ENCODE assay signal across 11 mouse cellular contexts in genomic region chr17:72947111-72947859, GRCm38 (mm10). TPM values are rescaled to one million over a fixed set of nuclear protein-coding genes. Genes with fewer than 3 reads are reported as not detected.
DNase-seq lines count a peak whose midpoint lies in the region; ATAC-seq and TF ChIP-seq lines count a peak whose summit lies in the region.
"Had no signal": no experiment of that assay in that cellular context is flagged by ENCODE, and none has a peak within 500 bp of the region (broad histone marks: within the 10 kb centered on the region; RNA-seq: fewer than 3 reads in every experiment).

No protein-coding gene starts in this region.

- no peaks in the 10 kb centered on the region for H3K27me3 ChIP-seq in spleen, adult 2 months (ENCODE audit: control insufficient read depth, insufficient read depth, low read length)
- H3K27me3 ChIP-seq: neural tube, embryonic 13.5 days had no signal

- H3K27ac ChIP-seq in spleen, adult 2 months (ENCODE audit: insufficient read depth, low read length): peak overlapping the region; percentile 36
- H3K27ac ChIP-seq in embryonic fibroblast, embryonic 13.5 days (ENCODE audit: insufficient read depth, low read length): peak overlapping the region; percentile 88
- H3K27ac ChIP-seq: neural tube, embryonic 13.5 days had no signal

- H3K36me3 ChIP-seq in spleen, adult 2 months (ENCODE audit: control insufficient read depth, insufficient read depth, low read length): no peaks in the 10 kb centered on the region
- H3K36me3 ChIP-seq: G1E had no signal

- no peak for TF ChIP-seq POLR2A in spleen, adult 2 months (IDR thresholded peaks at IDR 0.05; ENCODE audit: low read depth, low read length)
- TF ChIP-seq POLR2A in embryonic fibroblast, embryonic 13.5 days (IDR thresholded peaks at IDR 0.05; ENCODE audit: low read depth, low read length): no peak

- peak; percentile 26 for DNase-seq in kidney, adult 11 months
- no peak for DNase-seq in kidney, postnatal 10 days
- DNase-seq in spleen, adult 2 months (ENCODE audit: low read depth in 1 of 2, low spot score in 2 of 2): peak in 1 of 2 experiments; percentile 68
- DNase-seq in spleen, postnatal 10 days (ENCODE audit: low spot score in 2 of 2): no peak
- no peak for DNase-seq in ovary, postnatal 36 days (ENCODE audit: low spot score)
- no peak for DNase-seq in embryo, embryonic 11 days
- DNase-seq: cerebellum, adult 8-10 months had no signal

- no peak for TF ChIP-seq CTCF in spleen, adult 2 months (IDR thresholded peaks at IDR 0.05; ENCODE audit: extremely low read depth, insufficient read depth, insufficient read length, insufficient replicate concordance)
- no peak for TF ChIP-seq CTCF in embryonic fibroblast, embryonic 13.5 days (IDR thresholded peaks at IDR 0.05; ENCODE audit: borderline replicate concordance, insufficient read depth, low read length)

- no peak overlapping the region for H3K4me3 ChIP-seq in spleen, adult 2 months (ENCODE audit: extremely low read depth, insufficient read depth, insufficient read length)
- H3K4me3 ChIP-seq in embryonic fibroblast, embryonic 13.5 days (ENCODE audit: insufficient read depth, low read length): no peak overlapping the region
- H3K4me3 ChIP-seq: neural tube, embryonic 13.5 days had no signal

- peak; percentile 80 for ATAC-seq in neutrophil, adult 5-6 weeks (ENCODE audit: extremely low read depth, insufficient number of reproducible peaks, low FRiP score, poor library complexity, severe bottlenecking)

- WGBS in spleen, adult 2 months: 19% methylated on average over 6 of the region's 6 CpGs

- peaks cover 37% of the 10 kb centered on the region for H3K4me1 ChIP-seq in spleen, adult 2 months (ENCODE audit: control insufficient read depth, insufficient read depth, insufficient read length)
- peaks cover 4% of the 10 kb centered on the region; the same call in 1 of the 2 replicates for H3K4me1 ChIP-seq in embryonic fibroblast, embryonic 13.5 days (ENCODE audit: control insufficient read depth, insufficient read depth, low read length)

RNA-seq across cellular contexts. Expression of gene Lbh, which starts 29.2 kb away (rescaled TPM):
- 171 and 212 TPM in 2 replicates for polyA plus RNA-seq in spleen, adult 2 months (2012; rRNA removed)
- polyA plus RNA-seq in embryonic fibroblast, embryonic 13.5 days (2011; ENCODE audit: insufficient read length, low read depth, missing spikeins): 241 and 297 TPM in 2 replicates
- total RNA-seq in neutrophil, adult 5-6 weeks (2017): 183 and 185 TPM in 2 replicates
